In the genomic region with DNA sequence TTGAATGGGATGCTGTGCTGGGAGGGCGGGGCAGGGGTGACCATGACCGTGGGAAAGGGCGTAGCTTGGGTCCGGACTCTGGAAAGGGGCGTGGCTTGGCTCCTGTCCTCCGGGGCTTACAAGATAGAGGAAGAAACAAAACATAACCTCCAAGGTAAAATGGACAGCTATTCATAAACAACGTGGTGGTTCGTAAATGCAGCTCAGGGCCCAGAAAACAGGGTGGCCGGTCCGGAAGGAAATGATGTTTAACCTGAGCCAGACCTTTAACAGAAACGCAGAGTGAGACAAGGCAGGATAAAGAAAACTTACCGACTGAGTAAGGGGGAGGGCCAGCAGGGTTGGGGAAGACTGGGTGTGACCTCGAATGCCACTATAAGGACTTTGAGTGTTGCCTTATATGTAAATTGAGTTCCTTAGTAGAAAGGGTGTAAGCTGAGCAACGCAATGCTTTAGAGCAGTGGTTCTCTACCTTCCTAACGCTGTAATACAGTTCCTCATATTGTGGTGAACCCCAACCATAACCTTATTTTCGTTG, we compare ENCODE assay signal across 8 mouse cellular contexts. TPM values are rescaled to one million over a fixed set of nuclear protein-coding genes. Genes with fewer than 3 reads are reported as not detected.
DNase-seq lines count a peak whose midpoint lies in the region; ATAC-seq and TF ChIP-seq lines count a peak whose summit lies in the region.

No protein-coding gene starts in this region.

- TF ChIP-seq CTCF in left cerebral cortex, adult 2 months (IDR thresholded peaks at IDR 0.05): no peak

- no peak for DNase-seq in neural tube, embryonic 10.5 days (ENCODE audit: extremely low spot score, low spot score)
- DNase-seq in heart, embryonic 10.5 days (ENCODE audit: low spot score): peak; percentile 92
- DNase-seq in kidney, postnatal 10 days: peak; percentile 77
- DNase-seq in lung, postnatal 25 days (ENCODE audit: low spot score): peak; percentile 66
- DNase-seq in testis, postnatal 14 days (ENCODE audit: low spot score): peak; percentile 37
- DNase-seq in left cerebral cortex, adult 2 months (ENCODE audit: extremely low spot score in 1 of 2, low spot score in 2 of 2): no peak
- DNase-seq in midbrain, embryonic 10.5 days (ENCODE audit: low spot score): no peak

- H3K4me2 ChIP-seq in neural tube, embryonic 13.5 days: peak overlapping the region; percentile 16; the same call in 1 of the 2 replicates

- no peak for ATAC-seq in neural tube, embryonic 13.5 days (ENCODE audit: low read depth)

- intact Hi-C loops in left cerebral cortex, adult 2 months (cut with DNase I): no loop called here

- WGBS in neural tube, embryonic 13.5 days: 46% methylated on average over 16 of the region's 16 CpGs
- 39% methylated on average over 16 of the region's 16 CpGs for WGBS in heart, embryonic 10.5 days
- 61% methylated on average over 16 of the region's 16 CpGs for WGBS in midbrain, embryonic 10.5 days

- no peak overlapping the region for H3K27ac ChIP-seq in neural tube, embryonic 13.5 days (replicated peaks)
- H3K27ac ChIP-seq in heart, embryonic 10.5 days: peak overlapping the region; percentile 45; the same call in 1 of the 2 replicates
- H3K27ac ChIP-seq in left cerebral cortex, adult 2 months: no peak overlapping the region
- no peak overlapping the region for H3K27ac ChIP-seq in midbrain, embryonic 10.5 days (replicated peaks)

- H3K27me3 ChIP-seq in neural tube, embryonic 13.5 days: no peaks in the 10 kb centered on the region; the same call in 1 of the 2 replicates
- H3K27me3 ChIP-seq in heart, embryonic 10.5 days (ENCODE audit: insufficient read depth, poor library complexity, severe bottlenecking): no peaks in the 10 kb centered on the region
- 0 out of 2 replicates have a peak, but pooled peaks cover 5% of the 10 kb centered on the region for H3K27me3 ChIP-seq in midbrain, embryonic 10.5 days (ENCODE audit: low read depth, poor library complexity, severe bottlenecking)

- H3K9ac ChIP-seq in neural tube, embryonic 13.5 days: no peak overlapping the region

- H3K9me3 ChIP-seq in neural tube, embryonic 13.5 days: no peaks in the 10 kb centered on the region
- H3K9me3 ChIP-seq in heart, embryonic 10.5 days: no peaks in the 10 kb centered on the region
- no peaks in the 10 kb centered on the region for H3K9me3 ChIP-seq in midbrain, embryonic 10.5 days (replicated peaks)

- H3K36me3 ChIP-seq in neural tube, embryonic 13.5 days: no peaks in the 10 kb centered on the region
- no peaks in the 10 kb centered on the region for H3K36me3 ChIP-seq in heart, embryonic 10.5 days
- no peaks in the 10 kb centered on the region for H3K36me3 ChIP-seq in midbrain, embryonic 10.5 days

- peaks cover 39% of the 10 kb centered on the region for H3K4me1 ChIP-seq in neural tube, embryonic 13.5 days (replicated peaks)
- peaks cover 22% of the 10 kb centered on the region for H3K4me1 ChIP-seq in heart, embryonic 10.5 days
- peaks cover 28% of the 10 kb centered on the region for H3K4me1 ChIP-seq in midbrain, embryonic 10.5 days

- H3K4me3 ChIP-seq in neural tube, embryonic 13.5 days: no peak overlapping the region
- H3K4me3 ChIP-seq in heart, embryonic 10.5 days: peak overlapping the region; percentile 28
- no peak overlapping the region for H3K4me3 ChIP-seq in left cerebral cortex, adult 2 months
- H3K4me3 ChIP-seq in midbrain, embryonic 10.5 days: no peak overlapping the region

RNA-seq across cellular contexts. Expression of gene Grap2, which starts 26.9 kb away (rescaled TPM):
- polyA plus RNA-seq in neural tube, embryonic 13.5 days (2015; fragmentation: Nextera tagmentation; extraction: Ambion mirVana): 0.50 and 0.83 TPM in 2 replicates
- polyA plus RNA-seq in heart, embryonic 10.5 days (2016; fragmentation: Nextera tagmentation; extraction: Ambion mirVana): 4.9 and 5.0 TPM in 2 replicates
- total RNA-seq in left cerebral cortex, adult 2 months (2021): under 1 TPM; 0.44 to 0.66 TPM
- polyA plus RNA-seq in midbrain, embryonic 10.5 days (2016; fragmentation: Nextera tagmentation; extraction: Ambion mirVana): 1.2 and 2.5 TPM in 2 replicates

RNA-seq across cellular contexts. Expression of gene Enthd1, which starts 34.3 kb away (rescaled TPM):
- polyA plus RNA-seq in neural tube, embryonic 13.5 days (2015; fragmentation: Nextera tagmentation; extraction: Ambion mirVana): not detected in 2 replicates
- not detected in 2 replicates for polyA plus RNA-seq in heart, embryonic 10.5 days (2016; fragmentation: Nextera tagmentation; extraction: Ambion mirVana)
- total RNA-seq in left cerebral cortex, adult 2 months (2021): not detected
- not detected in 2 replicates for polyA plus RNA-seq in midbrain, embryonic 10.5 days (2016; fragmentation: Nextera tagmentation; extraction: Ambion mirVana)

Comparison
In these comparisons a context has a peak if more than half of its experiments do, and no peak if none do; other contexts are left out.
1. DNase-seq: peak in heart, embryonic 10.5 days (single experiment), kidney, postnatal 10 days (single experiment), lung, postnatal 25 days (single experiment) and testis, postnatal 14 days (single experiment); none in neural tube, embryonic 10.5 days (single experiment), left cerebral cortex, adult 2 months (0 of 2) and midbrain, embryonic 10.5 days (single experiment).